Mouse (Mus musculus): ENCODE measurements at regions not wholly inside any gene's neighbourhood (a gene's known extent, or its start where the extent isn't known, plus 50 kb on each side); places are given as distances from the start of the nearest gene placed in this dataset.
A peak's percentile ranks its signal among the peaks of the same experiment; 100 is the strongest.

DNA sequence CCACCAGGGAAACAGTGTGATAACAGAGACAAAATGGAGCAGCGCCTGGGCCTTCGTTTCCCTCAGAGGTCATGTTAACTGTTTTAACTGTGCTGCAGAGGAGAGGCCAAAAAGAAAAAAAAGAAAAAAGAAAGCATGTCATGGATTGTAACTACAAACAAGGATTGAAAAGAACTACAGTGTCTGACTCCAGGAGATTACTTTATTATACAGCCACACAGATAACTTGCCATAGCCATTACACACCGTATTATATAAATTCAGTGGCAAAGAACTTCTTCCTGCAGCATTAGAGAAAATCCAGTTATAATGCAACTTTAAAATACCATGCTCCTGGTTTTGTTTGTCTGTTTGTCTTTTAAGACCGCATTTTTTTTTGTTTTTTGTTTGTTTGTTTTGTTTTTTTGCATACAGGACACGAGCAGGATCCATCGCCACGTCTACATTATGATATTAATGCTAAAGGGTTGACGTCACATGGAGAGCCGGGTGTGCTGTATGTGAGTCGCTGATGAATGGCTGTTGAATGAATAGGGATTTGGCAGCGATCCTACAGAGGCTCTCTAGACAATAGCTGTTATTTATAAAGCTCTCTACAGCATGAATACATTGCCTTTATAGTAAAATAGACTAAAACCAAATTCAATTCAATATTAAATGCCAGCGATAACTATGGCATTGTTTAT, 126.4 kb upstream of the Ift57 start:
- DNase-seq (ENCODE audit: low spot score in 2 of 2): no peak

DNA sequence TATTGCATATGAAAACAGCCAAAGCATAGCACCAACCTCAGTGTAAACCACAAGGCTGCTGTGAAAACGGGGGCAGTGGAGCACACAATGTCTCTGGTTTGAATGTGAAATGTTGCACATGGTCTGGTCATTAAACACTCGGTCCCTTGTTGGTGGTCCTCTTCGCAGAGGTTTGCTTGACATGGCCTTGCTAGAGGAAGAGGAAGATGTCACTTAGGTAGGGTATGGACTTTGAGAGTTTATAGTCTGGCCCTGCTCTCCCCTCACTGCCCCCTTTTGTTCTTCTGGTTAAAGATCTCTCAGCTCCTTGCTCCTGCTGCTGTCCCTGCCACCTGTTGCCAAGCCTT, 125.9 kb upstream of the Ift57 start:
- DNase-seq (ENCODE audit: low spot score in 2 of 2): no peak

DNA sequence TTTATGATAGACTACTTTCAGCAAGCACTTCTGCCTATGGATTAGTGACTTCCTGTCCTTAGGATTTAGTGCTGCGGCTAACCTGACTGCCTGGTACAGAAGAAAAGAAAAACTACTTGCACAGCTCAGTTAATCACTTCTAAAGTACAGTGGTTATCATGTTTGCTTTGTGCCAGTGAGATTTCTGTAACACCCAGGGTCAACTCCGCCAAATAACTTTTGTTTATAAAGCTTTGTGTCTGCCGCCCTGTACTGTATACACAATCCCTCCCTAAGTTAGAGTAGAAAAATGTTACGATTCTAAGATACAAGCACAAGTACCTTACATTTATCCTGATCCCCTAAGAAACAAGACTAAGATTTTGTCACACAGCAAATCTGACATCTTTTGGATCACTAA, 120.1 kb upstream of the Ift57 start:
- no peak for DNase-seq (ENCODE audit: low spot score in 2 of 2)

DNA sequence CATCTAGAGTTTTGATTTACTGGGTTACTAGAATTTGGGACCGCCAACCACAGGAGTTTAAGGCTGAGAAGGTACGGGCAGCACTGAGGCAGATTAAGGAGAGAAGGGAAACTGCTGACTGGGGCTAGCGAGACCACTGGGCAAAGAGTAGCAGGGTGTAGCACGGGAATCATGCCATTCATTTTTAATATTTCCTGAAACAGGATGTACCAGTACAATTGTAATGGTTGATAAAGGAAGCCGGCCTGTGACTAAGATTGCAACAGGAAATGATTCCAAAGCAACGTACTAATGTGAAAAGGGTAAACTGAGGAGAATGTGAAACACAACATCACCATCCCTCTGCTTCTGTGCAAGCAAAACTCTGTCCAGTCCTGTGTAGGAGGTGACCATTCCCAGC, 118.3 kb upstream of the Ift57 start:
- DNase-seq (ENCODE audit: low spot score in 2 of 2): no peak

DNA sequence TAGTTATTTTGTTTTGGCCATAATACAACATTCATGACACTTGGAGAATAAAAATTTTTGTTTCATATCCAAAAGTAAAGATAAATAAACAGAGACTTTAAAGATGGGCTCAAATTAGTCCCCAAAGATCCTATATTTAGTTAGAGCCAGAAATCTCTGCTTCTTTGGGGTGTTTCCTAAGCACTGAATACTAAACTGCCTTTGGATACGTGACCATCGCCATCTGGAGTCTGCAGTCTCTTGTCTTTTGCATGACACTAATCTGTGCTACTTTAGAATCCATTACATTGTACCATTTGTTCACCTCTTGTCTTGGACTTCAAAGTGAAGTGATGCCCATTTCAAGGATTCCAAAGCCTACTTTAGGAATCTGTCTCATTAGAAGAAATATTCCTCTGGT, 92.5 kb upstream of the Ift57 start:
- DNase-seq (ENCODE audit: low spot score in 2 of 2): peak in 1 of 2 experiments; percentile 17

DNA sequence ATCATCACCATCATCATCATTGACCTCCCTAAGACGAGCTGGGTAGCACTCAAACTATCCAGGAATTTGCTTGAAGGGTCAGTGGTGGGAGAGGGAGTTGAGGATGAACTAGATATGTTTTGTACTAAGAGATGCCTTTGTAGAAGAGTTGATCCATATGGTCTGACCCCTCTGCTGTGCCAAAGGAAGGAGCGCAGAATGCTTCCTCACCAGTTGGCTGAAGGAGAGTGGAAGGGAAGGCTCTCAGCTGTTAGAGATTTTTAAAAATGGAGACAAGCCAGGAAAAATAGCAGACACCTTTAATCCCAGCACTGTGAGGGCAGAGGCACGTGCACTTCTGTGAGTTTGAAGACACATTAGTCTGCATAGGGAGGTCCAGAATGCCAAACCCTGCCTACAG, 84.2 kb upstream of the Ift57 start:
- DNase-seq (ENCODE audit: low spot score in 2 of 2): no peak

DNA sequence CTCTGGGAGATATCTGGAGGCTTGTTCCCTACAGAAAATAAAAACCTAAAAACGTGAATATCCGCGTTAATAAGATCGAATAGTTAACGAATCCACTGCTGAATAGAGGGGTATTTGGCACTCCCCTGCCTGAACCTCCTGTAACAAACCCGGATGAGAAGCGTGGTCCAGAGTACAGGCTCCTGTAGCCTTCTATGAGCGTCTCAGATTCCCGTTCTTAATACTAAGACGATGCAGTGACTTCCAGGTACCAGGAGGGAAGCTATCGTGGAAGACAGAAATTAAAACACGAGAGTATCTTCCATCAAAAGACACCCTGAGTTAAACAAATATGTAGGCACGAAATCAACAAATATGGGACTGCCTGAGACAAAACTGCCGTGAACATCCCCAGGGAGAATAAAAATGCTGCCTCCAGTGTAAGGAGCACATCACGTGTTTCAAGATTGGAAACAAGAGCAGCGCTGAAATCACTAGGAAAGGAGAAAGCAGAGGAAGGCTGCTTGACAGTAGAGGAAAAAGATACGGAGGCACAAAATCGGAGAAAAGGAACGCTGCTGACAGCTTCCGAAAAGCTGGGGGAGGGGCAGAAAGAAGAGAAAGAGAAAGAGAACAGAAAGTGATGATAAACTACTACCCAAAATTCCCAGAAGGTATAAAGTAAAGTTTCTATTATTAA, 83.6 kb upstream of the Ift57 start:
- DNase-seq (ENCODE audit: low spot score in 2 of 2): peak in 1 of 2 experiments; percentile 9

DNA sequence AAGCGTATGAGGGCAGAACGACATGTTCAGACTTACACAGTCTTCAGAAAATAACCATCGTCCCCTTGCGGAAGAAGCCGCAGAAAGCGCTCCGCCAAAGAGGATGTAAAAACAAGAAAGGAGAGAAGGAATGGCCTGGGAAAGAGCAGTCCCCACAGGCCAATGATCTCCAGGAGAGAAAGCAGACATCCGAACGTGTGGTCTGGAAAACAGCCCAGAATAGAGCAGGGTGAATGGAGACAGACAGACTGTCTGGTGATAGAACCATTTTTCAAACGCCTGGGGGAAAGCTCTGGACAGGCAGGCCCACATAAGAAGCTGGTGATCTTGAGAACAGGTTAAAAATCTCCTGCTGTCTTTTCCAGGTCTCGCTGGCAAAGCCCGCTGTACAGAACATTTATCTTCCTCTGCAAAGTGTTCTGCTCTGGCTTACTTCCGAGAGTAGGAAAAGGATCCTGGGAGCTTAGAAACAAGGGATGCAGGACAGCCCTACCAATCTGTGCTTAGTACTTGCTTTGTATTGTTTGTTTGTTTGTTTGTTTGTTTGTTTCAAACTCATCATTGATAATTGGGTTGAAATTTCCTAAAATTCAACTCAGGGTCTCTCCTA, 82.7 kb upstream of the Ift57 start:
- DNase-seq (ENCODE audit: low spot score in 2 of 2): peak in 1 of 2 experiments; percentile 14

DNA sequence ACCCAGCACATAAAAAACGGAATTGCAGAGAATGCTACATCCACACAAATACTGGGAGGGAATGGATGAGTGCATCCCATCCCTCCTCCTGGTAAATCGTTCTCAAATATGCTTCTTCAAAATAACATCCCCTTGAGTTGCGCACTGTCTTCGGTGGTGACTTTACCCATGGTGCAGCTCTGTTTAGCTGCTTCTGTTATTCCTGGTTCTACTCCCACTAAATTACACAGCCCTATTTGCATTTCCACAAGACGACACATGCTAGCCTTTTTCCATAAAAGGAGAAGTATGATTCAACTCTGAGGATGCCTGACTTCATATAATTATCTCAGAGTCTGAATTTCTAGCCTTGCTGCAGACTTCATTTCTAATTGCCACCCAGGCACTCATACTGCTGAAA, 65.5 kb upstream of the Ift57 start:
- DNase-seq (ENCODE audit: low spot score in 2 of 2): peak in 1 of 2 experiments; percentile 38

DNA sequence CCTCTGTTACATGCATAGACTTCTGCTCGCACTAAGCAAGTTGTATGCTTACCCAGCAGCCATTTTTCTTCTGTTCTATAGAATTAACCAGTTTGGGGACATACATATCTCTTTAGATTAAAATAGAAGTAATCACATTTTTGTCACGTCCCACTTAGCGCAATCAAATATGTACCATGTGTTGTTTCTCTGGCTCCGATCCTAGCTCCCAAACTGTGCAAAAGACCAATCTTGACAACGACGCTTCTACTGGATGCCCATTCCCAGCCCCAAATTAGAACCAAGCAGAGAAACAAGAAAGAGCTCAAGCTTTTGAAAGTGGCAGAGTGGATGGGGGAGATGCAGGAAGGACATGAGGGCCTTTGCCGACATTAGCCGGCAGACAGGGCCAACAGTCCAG, 63.5 kb upstream of the Ift57 start:
- no peak for DNase-seq (ENCODE audit: low spot score in 2 of 2)

DNA sequence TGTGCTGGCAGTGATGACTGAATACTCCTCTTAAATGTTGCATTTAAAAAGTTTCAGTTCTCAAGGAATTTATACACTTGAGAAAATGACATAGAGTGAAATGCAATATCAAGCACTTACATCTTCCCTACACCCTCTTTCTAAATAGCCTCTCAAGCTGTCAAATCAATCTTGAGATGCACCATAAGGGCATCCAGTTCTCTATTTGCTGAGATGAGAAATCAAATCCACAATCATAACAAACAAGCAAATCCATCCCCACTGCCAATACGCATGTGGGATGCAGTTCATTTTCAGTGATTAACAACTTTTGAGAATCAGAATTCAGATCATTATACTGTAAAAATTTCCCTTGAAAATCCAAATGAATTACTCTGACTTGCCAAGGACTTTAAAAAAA, 62.6 kb upstream of the Ift57 start:
- DNase-seq (ENCODE audit: low spot score in 2 of 2): no peak

DNA sequence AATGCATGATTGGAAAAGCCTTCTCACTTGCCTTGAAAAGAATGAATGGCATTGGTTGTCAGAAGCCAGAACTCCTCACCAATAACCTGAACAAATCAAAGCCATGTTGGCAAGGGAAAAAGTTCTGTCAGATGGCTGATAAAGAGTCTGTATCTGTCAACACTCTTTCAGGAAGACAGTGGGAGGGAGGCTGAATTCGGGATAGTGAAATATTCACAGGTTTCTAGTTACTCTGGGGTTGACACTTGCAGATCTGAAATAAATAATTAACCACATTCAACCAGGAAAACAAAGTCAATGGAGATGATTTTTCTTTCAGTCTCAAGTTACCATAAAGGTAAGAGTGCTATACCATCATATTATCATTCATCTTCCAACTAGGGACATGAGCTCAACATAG, 56.3 kb upstream of the Ift57 start:
- no peak for DNase-seq (ENCODE audit: low spot score in 2 of 2)

DNA sequence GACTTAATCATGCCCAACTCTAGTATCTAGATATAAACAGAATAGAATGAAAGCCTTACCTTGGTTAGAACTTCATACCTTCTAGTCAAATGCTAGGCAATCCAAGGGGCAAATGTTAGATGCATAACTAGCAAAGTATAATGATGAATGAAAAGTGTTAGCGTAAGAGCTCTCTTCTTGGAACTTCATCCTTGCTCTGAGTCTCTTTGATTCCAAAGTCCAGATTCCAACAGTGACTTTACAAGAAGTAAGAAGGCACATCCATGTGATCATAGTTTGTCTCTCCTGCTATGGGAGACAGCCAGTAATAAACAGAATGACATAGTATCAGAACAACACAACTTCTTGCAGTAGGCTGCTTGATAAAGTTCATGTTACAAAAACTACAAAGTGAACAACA, 54.6 kb upstream of the Ift57 start:
- DNase-seq (ENCODE audit: low spot score in 2 of 2): no peak

DNA sequence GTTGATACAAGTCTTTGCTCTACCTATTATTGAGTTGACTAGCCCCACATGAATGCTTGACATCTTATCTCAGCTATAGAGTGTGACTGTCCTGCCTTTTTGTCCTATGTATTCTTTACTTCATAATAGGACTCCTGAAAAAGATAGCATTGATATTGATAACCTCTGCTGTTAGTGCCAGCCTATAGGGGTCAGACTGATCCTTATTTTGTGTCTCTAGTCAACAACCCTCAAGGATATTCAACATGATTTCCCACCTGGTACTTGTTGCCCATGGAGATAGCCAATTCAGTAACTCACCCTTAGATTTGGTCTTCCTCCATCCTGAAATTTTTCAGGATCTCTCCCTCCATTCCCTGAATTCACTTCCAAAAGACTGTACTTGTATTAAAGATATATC, 52.6 kb upstream of the Ift57 start:
- no peak for DNase-seq (ENCODE audit: low spot score in 2 of 2)

Measured in left cerebral cortex, adult 8-10 months (tissue).